Mouse (Mus musculus) embryonic facial prominence, embryonic 12.5 days (tissue): Measurements from ENCODE around the gene Ankrd50. TPM values are rescaled to one million over a fixed set of nuclear protein-coding genes. Genes with fewer than 3 reads are reported as not detected.

Source experiments
- ATAC-seq: fragments of 200-750 bp; cut with Nextera tagmentation; 2 replicates; pipeline ENCODE4 v1.8.0; 2017; ENCODE audit not compliant: insufficient number of reproducible peaks, insufficient read depth, low FRiP score, low TSS enrichment
- H3K27ac ChIP-seq: fragments of 300-500 bp; sonication (generic); 2 replicates; pipeline ENCODE4 v1.5.1; 2016; ENCODE audit warnings: mild to moderate bottlenecking
- H3K27me3 ChIP-seq: fragments of 300-500 bp; sonication (generic); 2 replicates; pipeline ENCODE4 v1.6.1; 2016; ENCODE audit warnings: mild to moderate bottlenecking, moderate library complexity
- H3K36me3 ChIP-seq: fragments of 300-500 bp; sonication (generic); 2 replicates; pipeline ENCODE4 v1.6.1; 2016; ENCODE audit warnings: mild to moderate bottlenecking
- H3K4me1 ChIP-seq: fragments of 300-500 bp; sonication (generic); 2 replicates; pipeline ENCODE4 v1.6.1; 2016
- H3K4me2 ChIP-seq: fragments of 300-500 bp; sonication (generic); replicated peaks from 2 replicates; pipeline ENCODE4 v1.6.1; 2016; ENCODE audit warnings: mild to moderate bottlenecking, moderate library complexity
- H3K4me3 ChIP-seq: fragments of 300-500 bp; sonication (generic); 2 replicates; pipeline ENCODE4 v1.5.1; 2016; ENCODE audit warnings: mild to moderate bottlenecking
- H3K9ac ChIP-seq: fragments of 300-500 bp; sonication (generic); 2 replicates; pipeline ENCODE4 v1.6.1; 2016; ENCODE audit warnings: mild to moderate bottlenecking, moderate library complexity
- H3K9me3 ChIP-seq: fragments of 300-500 bp; sonication (generic); 2 replicates; pipeline ENCODE4 v1.6.1; 2016; ENCODE audit warnings: mild to moderate bottlenecking, moderate library complexity
- WGBS: fragments of 180-500 bp; shearing (Covaris S2); methylation state at CpG from one replicate; pipeline ENCODE4 v1.1.7; 2016; 5-methylcytosine and 5-hydroxymethylcytosine counted together
- polyA plus RNA-seq: library from polyadenylated mRNA; unstranded; fragments of >200 nt; fragmentation: Nextera tagmentation; extraction: Ambion mirVana; gene quantifications from 2 replicates; pipeline ENCODE4 v1.2.1, GENCODE M21; 2016

Ankrd50 gene
- polyA plus RNA-seq, 1 experiment from 2014 or later: 31.1 TPM

DNA sequence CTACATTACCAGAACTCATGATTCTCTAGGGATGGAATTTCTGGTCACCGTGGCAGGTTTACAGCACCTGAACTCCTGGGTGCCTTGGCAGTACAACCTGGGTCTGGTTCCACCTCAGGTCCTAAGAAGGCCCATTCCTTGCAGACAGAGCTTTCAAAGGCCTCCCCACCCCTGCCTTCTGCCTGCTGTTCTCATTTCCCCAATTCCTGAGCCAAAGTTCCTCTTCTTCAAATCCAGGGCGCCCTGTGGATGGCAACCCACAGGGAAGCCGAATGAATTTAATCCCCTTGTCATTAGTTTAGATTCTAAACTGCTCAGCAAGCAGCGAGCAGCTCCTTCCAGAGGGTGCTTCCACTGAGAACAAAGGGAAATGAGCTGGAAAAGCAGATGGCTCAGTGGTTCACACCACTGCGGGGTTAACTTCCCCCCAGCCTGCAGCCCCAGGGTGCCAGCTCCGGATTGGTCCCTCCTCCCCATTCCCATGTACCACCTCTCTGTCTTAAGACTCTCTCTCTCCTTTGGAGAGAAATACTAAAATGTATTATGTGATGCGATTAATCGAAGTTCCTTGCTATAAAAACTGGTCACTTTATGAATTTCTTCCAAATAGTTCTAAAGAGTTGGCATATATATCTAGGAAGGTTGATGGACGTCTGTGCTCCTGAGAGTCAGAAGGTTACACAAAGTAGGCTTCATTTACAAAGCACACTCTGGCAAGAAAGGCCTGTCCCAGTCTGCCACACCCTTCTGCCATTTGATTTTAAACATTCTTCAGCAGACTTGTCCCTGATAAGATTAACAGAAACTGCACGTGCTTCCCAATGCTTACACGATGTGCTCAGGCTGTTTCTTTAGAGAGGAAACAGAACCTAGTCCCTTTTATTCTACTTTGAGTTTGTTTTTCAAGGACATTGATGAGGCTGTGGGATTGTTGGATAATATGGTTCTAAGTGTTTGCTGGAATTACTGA, 50.9 kb downstream of the Ankrd50 start:
- no peak for ATAC-seq
- Histone ChIP-seq H3K27me3 (no peaks in the 10 kb centered on the region), H3K9me3 (no peaks in the 10 kb centered on the region), H3K27ac (no peak overlapping the region), H3K36me3 (no peaks in the 10 kb centered on the region), H3K4me1 (peaks cover 3% of the 10 kb centered on the region; the same call in 1 of the 2 replicates), H3K4me3 (no peak overlapping the region), H3K9ac (no peak overlapping the region), H3K4me2 (no peak overlapping the region)
- WGBS: 23% methylated on average over 11 of the region's 11 CpGs

DNA sequence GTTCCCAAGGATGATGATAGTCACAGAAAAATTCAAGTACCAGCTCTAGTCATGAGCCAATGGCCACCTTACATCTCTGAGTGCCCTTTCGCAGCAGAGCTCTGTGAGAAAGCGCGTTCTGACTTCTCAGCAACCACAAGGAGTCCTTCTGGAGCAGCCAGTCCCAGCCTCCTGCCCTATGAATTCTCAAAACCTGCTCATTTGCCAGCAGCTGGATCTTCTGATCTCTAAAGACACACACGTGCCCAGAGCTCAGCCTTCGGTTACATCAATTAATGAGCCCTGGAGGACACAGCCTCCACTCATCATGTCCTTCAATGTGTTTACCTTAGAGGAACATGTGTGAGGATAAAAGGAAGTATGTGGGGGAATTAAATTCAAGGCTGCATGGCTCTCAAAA, 53.2 kb downstream of the Ankrd50 start:
- no peaks in the 10 kb centered on the region for H3K9me3 ChIP-seq
- no peaks in the 10 kb centered on the region for H3K27me3 ChIP-seq
- no peak overlapping the region for H3K4me2 ChIP-seq
- H3K9ac ChIP-seq: no peak overlapping the region
- H3K4me1 ChIP-seq: peaks cover 3% of the 10 kb centered on the region; the same call in 1 of the 2 replicates
- H3K27ac ChIP-seq: no peak overlapping the region
- no peak overlapping the region for H3K4me3 ChIP-seq
- no peak for ATAC-seq
- 73% methylated on average over 5 of the region's 5 CpGs for WGBS
- H3K36me3 ChIP-seq: no peaks in the 10 kb centered on the region

DNA sequence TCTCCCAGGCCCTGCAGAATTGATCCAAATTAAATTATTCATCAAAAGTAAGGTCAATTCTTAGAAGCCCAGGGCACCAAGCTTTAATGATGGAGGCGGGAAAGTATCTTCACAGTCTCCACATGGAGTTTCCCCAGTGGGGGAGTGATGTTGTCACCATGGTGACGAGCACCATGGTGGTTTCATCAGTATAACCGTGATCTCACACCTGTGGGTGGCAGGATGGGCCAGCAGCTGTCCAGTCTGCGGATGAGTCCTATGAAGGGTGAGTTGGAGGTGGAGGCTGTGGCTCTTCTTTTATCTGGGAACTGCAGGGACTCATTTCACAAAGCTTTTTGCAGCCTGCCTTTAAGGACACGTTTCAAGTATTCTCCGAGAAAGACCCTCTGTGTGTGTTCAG, 53.6 kb downstream of the Ankrd50 start:
- no peaks in the 10 kb centered on the region for H3K9me3 ChIP-seq
- ATAC-seq: no peak
- H3K27me3 ChIP-seq: no peaks in the 10 kb centered on the region
- H3K9ac ChIP-seq: no peak overlapping the region
- no peak overlapping the region for H3K27ac ChIP-seq
- H3K4me3 ChIP-seq: no peak overlapping the region
- no peak overlapping the region for H3K4me2 ChIP-seq
- H3K36me3 ChIP-seq: no peaks in the 10 kb centered on the region
- H3K4me1 ChIP-seq: peaks cover 3% of the 10 kb centered on the region; the same call in 1 of the 2 replicates
- 81% methylated on average over 6 of the region's 6 CpGs for WGBS

DNA sequence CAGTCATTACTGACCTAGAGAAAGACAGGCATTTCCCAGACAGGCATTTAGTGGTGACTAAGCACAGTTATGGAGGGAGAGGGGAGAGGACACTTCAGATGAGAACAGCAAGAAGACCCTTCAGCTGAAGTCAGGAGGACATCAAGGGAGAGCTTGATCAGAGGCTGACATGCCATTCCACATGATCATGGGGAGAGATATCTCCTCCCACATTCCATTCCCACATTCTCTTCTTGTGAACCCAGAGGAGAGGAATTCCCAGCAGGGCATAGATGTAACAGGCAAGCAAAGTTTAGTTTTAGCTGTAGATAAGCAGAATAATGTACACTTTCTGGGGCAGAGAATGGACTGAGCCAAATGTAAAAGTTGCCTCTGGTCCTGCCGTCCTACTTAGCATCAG, 57.4 kb downstream of the Ankrd50 start:
- Histone ChIP-seq H3K4me3 (no peak overlapping the region), H3K36me3 (no peaks in the 10 kb centered on the region), H3K27ac (no peak overlapping the region), H3K9me3 (no peaks in the 10 kb centered on the region), H3K9ac (no peak overlapping the region), H3K4me2 (no peak overlapping the region), H3K4me1 (no peaks in the 10 kb centered on the region), H3K27me3 (no peaks in the 10 kb centered on the region)
- 77% methylated on average over 1 of the region's 1 CpGs for WGBS
- no peak for ATAC-seq

DNA sequence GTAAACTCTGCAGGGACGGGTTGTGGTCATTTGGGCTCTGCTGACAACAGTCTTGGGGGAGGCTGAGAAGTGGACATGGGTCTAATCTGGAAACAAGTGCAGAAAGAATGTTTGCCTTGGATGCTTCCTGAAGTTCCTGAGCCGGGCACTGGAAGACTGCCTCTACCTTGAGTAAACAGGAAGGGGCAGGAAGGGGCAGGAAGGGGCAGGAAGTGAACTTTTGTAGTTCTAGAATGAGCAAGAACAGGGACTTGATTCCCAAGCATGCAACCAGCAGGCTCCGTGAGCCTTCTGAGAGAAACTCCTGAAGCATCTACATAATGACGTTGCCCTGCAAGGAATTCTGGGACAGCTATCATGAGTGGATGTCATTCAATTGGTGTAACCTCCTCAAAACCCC, 60.7 kb downstream of the Ankrd50 start:
- no peaks in the 10 kb centered on the region for H3K27me3 ChIP-seq
- no peak overlapping the region for H3K9ac ChIP-seq
- no peaks in the 10 kb centered on the region for H3K36me3 ChIP-seq
- H3K9me3 ChIP-seq: no peaks in the 10 kb centered on the region
- H3K27ac ChIP-seq: no peak overlapping the region
- H3K4me1 ChIP-seq: no peaks in the 10 kb centered on the region
- H3K4me3 ChIP-seq: no peak overlapping the region
- WGBS: 73% methylated on average over 4 of the region's 4 CpGs
- no peak for ATAC-seq
- no peak overlapping the region for H3K4me2 ChIP-seq

DNA sequence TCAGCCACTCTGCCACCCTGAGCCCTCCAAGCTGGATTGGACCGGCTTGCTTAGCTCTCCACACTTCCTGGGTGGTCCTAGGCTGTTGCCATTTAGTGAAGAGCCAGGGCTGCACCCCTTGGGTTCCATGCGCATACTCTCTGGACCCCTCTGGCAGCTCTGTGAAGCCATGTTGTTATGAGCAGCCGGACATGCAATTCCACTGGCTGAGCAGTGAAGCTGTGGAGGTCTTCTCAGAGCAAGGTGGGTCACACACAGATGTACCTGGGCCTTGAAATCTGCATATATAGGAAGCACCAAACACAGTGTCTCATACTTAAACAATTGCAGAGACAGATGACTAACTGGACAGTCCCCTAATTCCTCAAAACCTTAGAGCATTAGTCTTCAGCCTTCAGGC, 64.7 kb downstream of the Ankrd50 start:
- H3K36me3 ChIP-seq: no peaks in the 10 kb centered on the region
- no peaks in the 10 kb centered on the region for H3K4me1 ChIP-seq
- ATAC-seq: no peak

DNA sequence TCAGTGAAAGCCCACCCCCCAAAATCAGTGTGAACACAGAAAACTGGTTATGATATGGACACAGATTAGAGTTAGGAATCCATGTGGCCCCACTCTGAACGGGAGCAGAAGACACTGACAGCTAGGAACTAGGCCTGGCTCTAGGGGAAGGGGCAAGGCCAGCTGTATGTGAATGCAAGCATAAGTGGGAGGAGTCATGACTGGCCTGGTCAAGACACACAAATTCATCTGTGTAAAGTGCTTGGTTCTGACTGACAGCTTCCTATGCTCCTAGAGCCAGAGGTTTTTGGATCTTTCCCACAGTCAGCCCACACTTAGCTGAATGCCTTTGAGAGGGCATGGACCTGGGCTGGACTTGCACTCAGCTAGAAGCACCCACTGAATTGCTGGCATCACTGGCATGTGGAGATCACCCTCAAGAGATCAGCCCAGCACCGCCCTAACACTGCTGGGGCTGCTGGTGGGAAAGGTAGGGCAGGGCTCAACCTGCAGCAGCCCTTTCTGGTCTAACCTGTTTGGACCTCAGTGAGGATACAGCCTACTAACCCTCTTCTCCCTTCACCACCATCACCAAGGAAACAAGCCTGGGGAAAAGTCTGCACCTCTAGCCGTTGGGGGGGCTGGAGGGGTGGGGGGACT, 69.2 kb downstream of the Ankrd50 start:
- Histone ChIP-seq H3K9ac (no peak overlapping the region), H3K27me3 (no peaks in the 10 kb centered on the region), H3K36me3 (no peaks in the 10 kb centered on the region), H3K4me2 (no peak overlapping the region), H3K4me3 (no peak overlapping the region), H3K4me1 (no peaks in the 10 kb centered on the region), H3K9me3 (no peaks in the 10 kb centered on the region), H3K27ac (no peak overlapping the region)
- 71% methylated on average over 3 of the region's 3 CpGs for WGBS
- ATAC-seq: no peak

More for the DNA sequence above, 64.7 kb downstream of the Ankrd50 start:
- Histone ChIP-seq H3K27ac (no peak overlapping the region), H3K4me3 (no peak overlapping the region), H3K9ac (no peak overlapping the region), H3K4me2 (no peak overlapping the region), H3K9me3 (no peaks in the 10 kb centered on the region), H3K27me3 (no peaks in the 10 kb centered on the region)
- 80% methylated on average over 3 of the region's 3 CpGs for WGBS
